Mouse (Mus musculus): ENCODE measurements around the gene Gm49318.

The Gm49318 gene

GRCm38 (mm10) chr9:22069881-22070553 lies 1.0 kb downstream of the Gm49318 start:
- DNase-seq (ENCODE audit: low spot score) = no peak

- DNase-seq (ENCODE audit: low spot score) = no peak
Measured at GRCm38 (mm10) chr9:22067195-22067594, 3.9 kb downstream of the Gm49318 start.

- peak; percentile 62 for DNase-seq (ENCODE audit: low spot score)
Measured at GRCm38 (mm10) chr9:22066433-22066832, 4.6 kb downstream of the Gm49318 start.

GRCm38 (mm10) chr9:22065642-22066041 lies 5.4 kb downstream of the Gm49318 start:
- DNase-seq (ENCODE audit: low spot score) = no peak

- DNase-seq (ENCODE audit: low spot score) = peak; percentile 62
Measured at GRCm38 (mm10) chr9:22064341-22064740, 6.7 kb downstream of the Gm49318 start.

GRCm38 (mm10) chr9:22061339-22061738 lies 9.7 kb downstream of the Gm49318 start:
- DNase-seq (ENCODE audit: low spot score) = peak; percentile 60

GRCm38 (mm10) chr9:22058011-22058424 lies 13.0 kb downstream of the Gm49318 start:
- no peak for DNase-seq (ENCODE audit: low spot score)

GRCm38 (mm10) chr9:22057031-22057517 lies 14.0 kb downstream of the Gm49318 start:
- no peak for DNase-seq (ENCODE audit: low spot score)

- DNase-seq (ENCODE audit: low spot score) = no peak
Measured at GRCm38 (mm10) chr9:22056303-22056910, 14.7 kb downstream of the Gm49318 start.

GRCm38 (mm10) chr9:22055713-22056112 lies 15.3 kb downstream of the Gm49318 start:
- DNase-seq (ENCODE audit: low spot score) = no peak

GRCm38 (mm10) chr9:22054411-22055076 lies 16.5 kb downstream of the Gm49318 start:
- peak; percentile 87 for DNase-seq (ENCODE audit: low spot score)

- no peak for DNase-seq (ENCODE audit: low spot score)
Measured at GRCm38 (mm10) chr9:22053657-22054056, 17.4 kb downstream of the Gm49318 start.

- DNase-seq (ENCODE audit: low spot score) = peak; percentile 81
Measured at GRCm38 (mm10) chr9:22051958-22052254, 19.2 kb downstream of the Gm49318 start, which contains the start of gene Elavl3. Gene Elavl3, minus strand, starts transcription at chr9:22052023.

- peak; percentile 39 for DNase-seq (ENCODE audit: low spot score)
Measured at GRCm38 (mm10) chr9:22051161-22051957, 19.7 kb downstream of the Gm49318 start.

GRCm38 (mm10) chr9:22050351-22050889 lies 20.6 kb downstream of the Gm49318 start:
- peak; percentile 71 for DNase-seq (ENCODE audit: low spot score)

- no peak for DNase-seq (ENCODE audit: low spot score)
Measured at GRCm38 (mm10) chr9:22049721-22050270, 21.3 kb downstream of the Gm49318 start.

GRCm38 (mm10) chr9:22049315-22049714 lies 21.7 kb downstream of the Gm49318 start:
- DNase-seq (ENCODE audit: low spot score) = no peak

GRCm38 (mm10) chr9:22047329-22047728 lies 23.7 kb downstream of the Gm49318 start:
- no peak for DNase-seq (ENCODE audit: low spot score)

GRCm38 (mm10) chr9:22041832-22042231 lies 29.2 kb downstream of the Gm49318 start:
- no peak for DNase-seq (ENCODE audit: low spot score)

- DNase-seq (ENCODE audit: low spot score) = no peak
Measured at GRCm38 (mm10) chr9:22037826-22038225, 33.2 kb downstream of the Gm49318 start.

GRCm38 (mm10) chr9:22035300-22036044 lies 35.6 kb downstream of the Gm49318 start:
- no peak for DNase-seq (ENCODE audit: low spot score)
